Mouse (Mus musculus) Patski (cell line): Measurements from ENCODE around the gene 1700029P11Rik. TPM values are rescaled to one million over a fixed set of nuclear protein-coding genes. Genes with fewer than 3 reads are reported as not detected.
A peak's percentile ranks its signal among the peaks of the same experiment; 100 is the strongest.

ENCODE experiments used
- ATAC-seq: fragments of 100-300 bp; one replicate; pipeline ENCODE4 v1.8.0; 2021
- CTCF ChIA-PET: fragments of 350-600 bp; sonication (Branson Sonifier 250); formaldehyde crosslinking; loops from one replicate; lab custom pipeline; 2022; ENCODE audit warnings: inconsistent platforms; lab: Charles Lee
- POLR2A ChIA-PET: fragments of 350-600 bp; sonication (Branson Sonifier 250); formaldehyde crosslinking; loops from one replicate; lab custom pipeline; 2022; ENCODE audit warnings: antibody characterized with exemption, inconsistent platforms; lab: Charles Lee
- DNase-seq: peaks from one replicate; pipeline ENCODE4 v3.0.0-alpha.2; 2011; ENCODE audit warnings: low read depth, low spot score
- H3K27me3 ChIP-seq: fragments of 371-371 bp; one replicate; pipeline ENCODE4 v1.5.1; 2021
- CTCF ChIP-seq: fragments of 100-300 bp; IDR thresholded peaks from one replicate; pipeline ENCODE4 v1.5.1; 2021
- in situ Hi-C: fragments of 300-500 bp; cut with MboI; formaldehyde crosslinking; loops from 3 replicates; pipeline ENCODE4 v1.11.1; 2018; ENCODE audit warnings: low pct_unique_long_range_greater_than_20kb, mixed read lengths
- polyA plus RNA-seq: library from polyadenylated mRNA; unstranded; gene quantifications from one replicate; pipeline ENCODE4 v1.2.3, GENCODE M21; 2021

Gene 1700029P11Rik
- polyA plus RNA-seq, 1 experiment from 2014 or later: not detected

- no peaks in the 10 kb centered on the region for H3K27me3 ChIP-seq
- ATAC-seq: no peak
- POLR2A ChIA-PET: no interaction called here
- DNase-seq: no peak
- no peak for TF ChIP-seq CTCF
- in situ Hi-C loops: no loop called here
- CTCF ChIA-PET: no interaction called here
Measured at GRCm38 (mm10) chr15:81940219-81940618, 40.1 kb upstream of the 1700029P11Rik start.

- in situ Hi-C loops: no loop called here
- no peak for TF ChIP-seq CTCF
- ChIA-PET CTCF (no interaction called here), POLR2A (no interaction called here)
- DNase-seq (no peak), ATAC-seq (no peak)
- no peaks in the 10 kb centered on the region for H3K27me3 ChIP-seq
Measured at GRCm38 (mm10) chr15:81941010-81941409, 39.3 kb upstream of the 1700029P11Rik start.

- CTCF ChIA-PET: interaction anchor here (1.4 kb wide), 1 partner anchor 16 kb away, joined by 3 read pairs; no protein-coding TSS in a partner anchor
- POLR2A ChIA-PET: no interaction called here
- DNase-seq (no peak), ATAC-seq (no peak)
- no peak for TF ChIP-seq CTCF
- no peaks in the 10 kb centered on the region for H3K27me3 ChIP-seq
- in situ Hi-C loops: no loop called here
Measured at GRCm38 (mm10) chr15:81943176-81943749, 37.1 kb upstream of the 1700029P11Rik start.

GRCm38 (mm10) chr15:81949076-81949475 lies 31.3 kb upstream of the 1700029P11Rik start:
- POLR2A ChIA-PET: no interaction called here
- in situ Hi-C loops: no loop called here
- CTCF ChIA-PET: interaction anchor here (1.4 kb wide), 1 partner anchor 10 kb away, joined by 5 read pairs; no protein-coding TSS in a partner anchor
- H3K27me3 ChIP-seq: no peaks in the 10 kb centered on the region
- no peak for ATAC-seq
- no peak for TF ChIP-seq CTCF
- DNase-seq: no peak

- ATAC-seq: no peak
- TF ChIP-seq CTCF: no peak
- CTCF ChIA-PET: interaction anchor here (1.0 to 1.4 kb wide), 3 partner anchors 10 to 11 kb away, joined by 3 to 5 read pairs (median 3); no protein-coding TSS in a partner anchor
- in situ Hi-C loops: no loop called here
- POLR2A ChIA-PET: no interaction called here
- no peak for DNase-seq
- no peaks in the 10 kb centered on the region for H3K27me3 ChIP-seq
Measured at GRCm38 (mm10) chr15:81949476-81950131, 30.7 kb upstream of the 1700029P11Rik start.

GRCm38 (mm10) chr15:81950716-81951115 lies 29.6 kb upstream of the 1700029P11Rik start:
- DNase-seq (no peak), ATAC-seq (no peak)
- no peak for TF ChIP-seq CTCF
- no peaks in the 10 kb centered on the region for H3K27me3 ChIP-seq
- ChIA-PET CTCF (interaction anchor here (1.0 to 1.2 kb wide), 2 partner anchors 9 to 12 kb away, joined by 3 read pairs; no protein-coding TSS in a partner anchor), POLR2A (no interaction called here)
- in situ Hi-C loops: no loop called here

- no peak for ATAC-seq
- TF ChIP-seq CTCF: no peak
Measured at GRCm38 (mm10) chr15:81951159-81951558, 29.2 kb upstream of the 1700029P11Rik start.

GRCm38 (mm10) chr15:81952310-81952709 lies 28.0 kb upstream of the 1700029P11Rik start:
- in situ Hi-C loops: no loop called here
- no peak for ATAC-seq
- POLR2A ChIA-PET: no interaction called here
- DNase-seq: no peak
- TF ChIP-seq CTCF: no peak
- CTCF ChIA-PET: no interaction called here
- no peaks in the 10 kb centered on the region for H3K27me3 ChIP-seq

More at GRCm38 (mm10) chr15:81951159-81951558, 29.2 kb upstream of the 1700029P11Rik start:
- POLR2A ChIA-PET: no interaction called here
- CTCF ChIA-PET: no interaction called here
- in situ Hi-C loops: no loop called here
- H3K27me3 ChIP-seq: no peaks in the 10 kb centered on the region
- DNase-seq: no peak

- no peaks in the 10 kb centered on the region for H3K27me3 ChIP-seq
- DNase-seq: no peak
- in situ Hi-C loops: no loop called here
- CTCF ChIA-PET: interaction anchor here (1.1 kb wide), 1 partner anchor 17 kb away, joined by 4 read pairs; the partner anchor contains the start of gene Csdc2
- POLR2A ChIA-PET: no interaction called here
- peak; percentile 4 for ATAC-seq
- no peak for TF ChIP-seq CTCF
Measured at GRCm38 (mm10) chr15:81954151-81954583, 26.2 kb upstream of the 1700029P11Rik start.

GRCm38 (mm10) chr15:81954716-81955115 lies 25.6 kb upstream of the 1700029P11Rik start:
- no peak for TF ChIP-seq CTCF
- H3K27me3 ChIP-seq: no peaks in the 10 kb centered on the region
- ATAC-seq (no peak), DNase-seq (no peak)
- in situ Hi-C loops: loop anchor here (5.0 kb wide), 1 partner anchor 43 kb away; no protein-coding TSS in a partner anchor
- ChIA-PET POLR2A (no interaction called here), CTCF (no interaction called here)

- ATAC-seq (no peak), DNase-seq (no peak)
- ChIA-PET CTCF (interaction anchor here (0.8 to 2.1 kb wide), 4 partner anchors 8 to 16 kb away, joined by 3 to 12 read pairs (median 3); no protein-coding TSS in a partner anchor), POLR2A (no interaction called here)
- TF ChIP-seq CTCF: no peak
- in situ Hi-C loops: loop anchor here (5.0 kb wide), 1 partner anchor 42 kb away; no protein-coding TSS in a partner anchor
- no peaks in the 10 kb centered on the region for H3K27me3 ChIP-seq
Measured at GRCm38 (mm10) chr15:81955414-81955813, 24.9 kb upstream of the 1700029P11Rik start.
